Mouse (Mus musculus): ENCODE results near the gene Slc25a28. TPM values are rescaled to one million over a fixed set of nuclear protein-coding genes. Genes with fewer than 3 reads are reported as not detected.

The Slc25a28 gene
- total RNA-seq (2023), result 66.7 to 88.1 TPM (median 74.7 TPM) in 4 replicates

GRCm38 (mm10) chr19:43674730-43675524, at the start of gene Slc25a28:
Gene Slc25a28, minus strand, starts transcription at chr19:43674881.

GRCm38 (mm10) chr19:43689419-43690246, 15.0 kb upstream of the Slc25a28 start, which contains the start of gene Entpd7:
Gene Entpd7, plus strand, starts transcription at chr19:43689672.

Other genes with a start within 250 kb of the Slc25a28 start
- gene Cnnm1, start 234.4 kb downstream of the Slc25a28 start, total RNA-seq (2023), result not detected in 4 replicates
- 89.2 to 108 TPM (median 96.8 TPM) in 4 replicates for gene Got1, start 150.3 kb downstream of the Slc25a28 start, total RNA-seq (2023)
- not detected in 4 replicates for gene Nkx2-3, start 62.6 kb downstream of the Slc25a28 start, total RNA-seq (2023)
- 17.6 to 23.5 TPM (median 21.2 TPM) in 4 replicates for gene Entpd7, start 14.8 kb upstream of the Slc25a28 start, total RNA-seq (2023)
- 12.0 to 18.0 TPM (median 16.2 TPM) in 4 replicates for gene Cutc, start 78.1 kb upstream of the Slc25a28 start, total RNA-seq (2023)
- 12.4 to 14.0 TPM (median 13.8 TPM) in 4 replicates for gene Cox15, start 78.1 kb upstream of the Slc25a28 start, total RNA-seq (2023)
- not detected in 4 replicates for gene Abcc2, start 107.3 kb upstream of the Slc25a28 start, total RNA-seq (2023)